Mouse (Mus musculus) erythroid progenitor cell, adult 5-6 weeks (primary cell): ENCODE measurements around the gene Cln3. TPM values are rescaled to one million over a fixed set of nuclear protein-coding genes. Genes with fewer than 3 reads are reported as not detected.

ENCODE experiments used
- ATAC-seq: replicated peaks from 2 replicates; pipeline ENCODE4 v1.8.0; 2016; ENCODE audit warnings: moderate number of reproducible peaks, mild to moderate bottlenecking, moderate TSS enrichment, inconsistent platforms; ENCODE audit not compliant: poor library complexity, low FRiP score, severe bottlenecking
- total RNA-seq, 2 experiments: library from RNA; stranded (forward) in 1 of 2; stranded (reverse) in 1 of 2; fragments of 150-400 nt in 1 of 2; fragments of 186-747, 209-891 nt in 1 of 2; gene quantifications; 2 replicates each; pipeline versions ENCODE4 v1.2.3 to v1.2.4; 2015 to 2017; ENCODE audit warnings: low replicate concordance in 2 of 2

Cln3 gene
- total RNA-seq, 2 experiments from 2014 or later = 3.9 to 17.2 TPM

GRCm38 (mm10) chr7:126535766-126536165 lies 49.9 kb downstream of the Cln3 start:
- no peak; the same call in 1 of the 2 replicates for ATAC-seq

GRCm38 (mm10) chr7:126533434-126533833 lies 52.2 kb downstream of the Cln3 start:
- ATAC-seq = no peak

GRCm38 (mm10) chr7:126528166-126528577 lies 57.4 kb downstream of the Cln3 start:
- ATAC-seq = 0 out of 2 replicates have a peak, but pooled peaks have one; percentile 46

- ATAC-seq = no peak
Observed at GRCm38 (mm10) chr7:126523316-126523715, 62.3 kb downstream of the Cln3 start.

Other genes starting within 250 kb of the Cln3 start
- gene Lat, start 216.2 kb downstream of the Cln3 start, total RNA-seq (2015; ENCODE audit: low replicate concordance) = 13.4 and 22.7 TPM in 2 replicates
- gene Lat, start 216.2 kb downstream of the Cln3 start, total RNA-seq (2017; ENCODE audit: low replicate concordance) = 1.7 and 3.5 TPM in 2 replicates
- gene Spns1, start 208.4 kb downstream of the Cln3 start, total RNA-seq (2015; ENCODE audit: low replicate concordance) = 7.6 and 8.0 TPM in 2 replicates
- 3.1 and 5.8 TPM in 2 replicates for gene Spns1, start 208.4 kb downstream of the Cln3 start, total RNA-seq (2017; ENCODE audit: low replicate concordance)
- gene Nfatc2ip, start 189.1 kb downstream of the Cln3 start, total RNA-seq (2015; ENCODE audit: low replicate concordance) = 7.6 and 10.1 TPM in 2 replicates
- 21.7 and 22.7 TPM in 2 replicates for gene Nfatc2ip, start 189.1 kb downstream of the Cln3 start, total RNA-seq (2017; ENCODE audit: low replicate concordance)
- gene Cd19, start 170.9 kb downstream of the Cln3 start, total RNA-seq (2015; ENCODE audit: low replicate concordance) = 18.4 and 35.2 TPM in 2 replicates
- gene Cd19, start 170.9 kb downstream of the Cln3 start, total RNA-seq (2017; ENCODE audit: low replicate concordance) = 11.2 and 18.8 TPM in 2 replicates
- 4.3 and 8.0 TPM in 2 replicates for gene Rabep2, start 157.1 kb downstream of the Cln3 start, total RNA-seq (2015; ENCODE audit: low replicate concordance)
- gene Rabep2, start 157.1 kb downstream of the Cln3 start, total RNA-seq (2017; ENCODE audit: low replicate concordance) = 1.4 and 7.2 TPM in 2 replicates
- gene Atp2a1, start 122.7 kb downstream of the Cln3 start, total RNA-seq (2015; ENCODE audit: low replicate concordance) = 2.2 TPM in 1 of 2 replicates, not detected in the other
- not detected in 2 replicates for gene Atp2a1, start 122.7 kb downstream of the Cln3 start, total RNA-seq (2017; ENCODE audit: low replicate concordance)
- 4.7 and 12.6 TPM in 2 replicates for gene Sh2b1, start 110.4 kb downstream of the Cln3 start, total RNA-seq (2015; ENCODE audit: low replicate concordance)
- gene Sh2b1, start 110.4 kb downstream of the Cln3 start, total RNA-seq (2017; ENCODE audit: low replicate concordance) = 4.1 and 4.6 TPM in 2 replicates
- gene Tufm, start 98.5 kb downstream of the Cln3 start, total RNA-seq (2015; ENCODE audit: low replicate concordance) = 23.8 and 28.1 TPM in 2 replicates
- 10.7 and 11.6 TPM in 2 replicates for gene Tufm, start 98.5 kb downstream of the Cln3 start, total RNA-seq (2017; ENCODE audit: low replicate concordance)
- 94.7 and 95.1 TPM in 2 replicates for gene Atxn2l, start 82.4 kb downstream of the Cln3 start, total RNA-seq (2015; ENCODE audit: low replicate concordance)
- 71.8 and 75.6 TPM in 2 replicates for gene Atxn2l, start 82.4 kb downstream of the Cln3 start, total RNA-seq (2017; ENCODE audit: low replicate concordance)
- gene Eif3c, start 19.4 kb downstream of the Cln3 start, total RNA-seq (2015; ENCODE audit: low replicate concordance) = 42.3 and 63.8 TPM in 2 replicates
- 77.8 and 113 TPM in 2 replicates for gene Eif3c, start 19.4 kb downstream of the Cln3 start, total RNA-seq (2017; ENCODE audit: low replicate concordance)
- gene Apobr, start 875 bp downstream of the Cln3 start, total RNA-seq (2015; ENCODE audit: low replicate concordance) = 5.9 and 12.3 TPM in 2 replicates
- gene Apobr, start 875 bp downstream of the Cln3 start, total RNA-seq (2017; ENCODE audit: low replicate concordance) = 3.2 and 6.1 TPM in 2 replicates
- gene Il27, start 9.1 kb upstream of the Cln3 start, total RNA-seq (2015; ENCODE audit: low replicate concordance) = 1.3 TPM in 1 of 2 replicates, not detected in the other
- gene Il27, start 9.1 kb upstream of the Cln3 start, total RNA-seq (2017; ENCODE audit: low replicate concordance) = not detected in 2 replicates
- 2.5 TPM in 1 of 2 replicates, not detected in the other for gene Nupr1, start 45.0 kb upstream of the Cln3 start, total RNA-seq (2015; ENCODE audit: low replicate concordance)
- 1.2 and 15.8 TPM in 2 replicates for gene Nupr1, start 45.0 kb upstream of the Cln3 start, total RNA-seq (2017; ENCODE audit: low replicate concordance)
- 36.8 and 54.1 TPM in 2 replicates for gene Sgf29, start 63.5 kb upstream of the Cln3 start, total RNA-seq (2015; ENCODE audit: low replicate concordance)
- gene Sgf29, start 63.5 kb upstream of the Cln3 start, total RNA-seq (2017; ENCODE audit: low replicate concordance) = 0.83 and 10.9 TPM in 2 replicates
- gene Sult1a1, start 90.6 kb upstream of the Cln3 start, total RNA-seq (2015; ENCODE audit: low replicate concordance) = 4.0 TPM in 1 of 2 replicates, not detected in the other
- gene Sult1a1, start 90.6 kb upstream of the Cln3 start, total RNA-seq (2017; ENCODE audit: low replicate concordance) = 6.4 TPM in 1 of 2 replicates, not detected in the other
- 9.2 and 21.3 TPM in 2 replicates for gene Bola2, start 109.6 kb upstream of the Cln3 start, total RNA-seq (2015; ENCODE audit: low replicate concordance)
- gene Bola2, start 109.6 kb upstream of the Cln3 start, total RNA-seq (2017; ENCODE audit: low replicate concordance) = 5.1 and 46.8 TPM in 2 replicates
- gene Slx1b, start 110.0 kb upstream of the Cln3 start, total RNA-seq (2015; ENCODE audit: low replicate concordance) = 0.84 and 1.4 TPM in 2 replicates
- 1.9 and 3.2 TPM in 2 replicates for gene Slx1b, start 110.0 kb upstream of the Cln3 start, total RNA-seq (2017; ENCODE audit: low replicate concordance)
- 103 and 171 TPM in 2 replicates for gene Coro1a, start 122.0 kb upstream of the Cln3 start, total RNA-seq (2015; ENCODE audit: low replicate concordance)
- gene Coro1a, start 122.0 kb upstream of the Cln3 start, total RNA-seq (2017; ENCODE audit: low replicate concordance) = 101 and 106 TPM in 2 replicates
- gene Mapk3, start 173.8 kb upstream of the Cln3 start, total RNA-seq (2015; ENCODE audit: low replicate concordance) = 46.5 and 49.0 TPM in 2 replicates
- gene Mapk3, start 173.8 kb upstream of the Cln3 start, total RNA-seq (2017; ENCODE audit: low replicate concordance) = 18.6 and 19.3 TPM in 2 replicates
- gene Gdpd3, start 180.5 kb upstream of the Cln3 start, total RNA-seq (2015; ENCODE audit: low replicate concordance) = 9.2 and 11.9 TPM in 2 replicates
- gene Gdpd3, start 180.5 kb upstream of the Cln3 start, total RNA-seq (2017; ENCODE audit: low replicate concordance) = 8.1 TPM in 1 of 2 replicates, not detected in the other
- gene Ypel3, start 191.1 kb upstream of the Cln3 start, total RNA-seq (2015; ENCODE audit: low replicate concordance) = 182 and 256 TPM in 2 replicates
- gene Ypel3, start 191.1 kb upstream of the Cln3 start, total RNA-seq (2017; ENCODE audit: low replicate concordance) = 61.6 and 74.1 TPM in 2 replicates
- 2.1 and 4.3 TPM in 2 replicates for gene Tbx6, start 195.7 kb upstream of the Cln3 start, total RNA-seq (2015; ENCODE audit: low replicate concordance)
- gene Tbx6, start 195.7 kb upstream of the Cln3 start, total RNA-seq (2017; ENCODE audit: low replicate concordance) = 2.6 and 2.7 TPM in 2 replicates
- gene Ppp4c, start 206.7 kb upstream of the Cln3 start, total RNA-seq (2015; ENCODE audit: low replicate concordance) = 63.7 and 105 TPM in 2 replicates
- gene Ppp4c, start 206.7 kb upstream of the Cln3 start, total RNA-seq (2017; ENCODE audit: low replicate concordance) = 52.8 and 67.6 TPM in 2 replicates
- gene Fam57b, start 211.9 kb upstream of the Cln3 start, total RNA-seq (2015; ENCODE audit: low replicate concordance) = not detected in 2 replicates
- not detected in 2 replicates for gene Fam57b, start 211.9 kb upstream of the Cln3 start, total RNA-seq (2017; ENCODE audit: low replicate concordance)
- not detected in 2 replicates for gene 4930451I11Rik, start 245.8 kb upstream of the Cln3 start, total RNA-seq (2015; ENCODE audit: low replicate concordance)
- not detected in 2 replicates for gene 4930451I11Rik, start 245.8 kb upstream of the Cln3 start, total RNA-seq (2017; ENCODE audit: low replicate concordance)